Mouse (Mus musculus): ENCODE measurements around the gene Kat5. TPM values are rescaled to one million over a fixed set of nuclear protein-coding genes. Genes with fewer than 3 reads are reported as not detected.

Gene Kat5
- total and polyA plus RNA-seq, 2 experiments from 2014 or later, result 73.9 to 126 TPM

DNA sequence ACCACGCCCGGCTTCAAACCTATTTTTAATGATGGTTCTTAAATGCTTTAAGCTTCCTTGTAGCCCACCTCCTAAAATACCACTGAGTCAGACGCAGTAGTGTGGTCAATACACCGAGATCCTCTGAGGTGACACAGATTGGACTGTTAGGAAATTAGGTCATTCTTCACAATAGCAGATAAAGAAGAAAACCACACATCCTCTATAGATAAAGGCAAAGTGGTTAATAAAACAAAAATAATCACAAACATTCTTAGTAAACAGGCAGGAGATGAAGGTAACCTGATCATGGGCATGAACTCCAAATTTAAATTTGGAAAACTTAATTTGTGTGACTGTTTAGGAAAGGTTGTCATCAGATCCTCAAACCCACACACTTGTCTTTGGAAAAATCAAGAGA is 10.0 kb upstream of the Kat5 start:
- Histone ChIP-seq H3K27ac (ENCODE audit: low read depth, low read length) (no peak overlapping the region), H3K4me3 (ENCODE audit: low read depth, low read length) (no peak overlapping the region), H3K4me1 (ENCODE audit: insufficient read depth, low read length) (no peaks in the 10 kb centered on the region), H3K9ac (replicated peaks; ENCODE audit: low read length, poor library complexity, severe bottlenecking) (no peak overlapping the region), H3K36me3 (ENCODE audit: insufficient read depth, low read length) (no peaks in the 10 kb centered on the region), H3K4me2 (ENCODE audit: low read depth, low read length, poor library complexity, severe bottlenecking) (no peak overlapping the region), H3K27me3 (ENCODE audit: insufficient read depth, low read length) (no peaks in the 10 kb centered on the region), H3K9me3 (ENCODE audit: low read length) (no peaks in the 10 kb centered on the region)
- ATAC-seq (ENCODE audit: low FRiP score), result no peak
- TF ChIP-seq CTCF (IDR thresholded peaks at IDR 0.05), result no peak
- DNase-seq (ENCODE audit: low spot score), result no peak
- 90% methylated on average over 4 of the region's 4 CpGs for WGBS

DNA sequence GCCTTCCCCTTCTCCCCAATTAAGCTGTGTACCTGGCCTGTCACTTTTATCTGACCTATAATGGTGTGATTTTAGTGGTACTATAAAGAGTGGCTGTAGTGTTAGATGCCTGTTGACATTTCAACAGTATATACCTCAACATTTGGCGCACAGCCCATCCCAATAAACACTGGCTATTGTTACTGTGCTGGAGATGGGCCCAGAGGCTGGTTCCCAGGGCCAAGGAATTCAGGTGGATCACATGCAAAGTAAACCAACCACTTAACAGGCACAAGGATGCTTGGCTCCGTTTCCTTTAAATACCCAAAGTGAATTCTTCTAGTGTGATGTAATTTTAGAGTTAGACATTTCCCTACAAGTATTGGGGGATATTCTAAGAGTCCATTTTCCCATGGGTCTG is 4.9 kb upstream of the Kat5 start:
- H3K4me1 ChIP-seq (ENCODE audit: insufficient read depth, low read length), result peaks cover 3% of the 10 kb centered on the region; the same call in 1 of the 2 replicates
- H3K27ac ChIP-seq (ENCODE audit: low read depth, low read length), result no peak overlapping the region
- no peaks in the 10 kb centered on the region for H3K27me3 ChIP-seq (ENCODE audit: insufficient read depth, low read length)
- TF ChIP-seq CTCF (IDR thresholded peaks at IDR 0.05), result no peak
- H3K4me3 ChIP-seq (ENCODE audit: low read depth, low read length), result no peak overlapping the region
- H3K9me3 ChIP-seq (ENCODE audit: low read length), result no peaks in the 10 kb centered on the region
- H3K36me3 ChIP-seq (ENCODE audit: insufficient read depth, low read length), result no peaks in the 10 kb centered on the region
- ATAC-seq (ENCODE audit: low FRiP score) (no peak), DNase-seq (ENCODE audit: low spot score) (no peak)
- 76% methylated on average over 2 of the region's 2 CpGs for WGBS
- no peak overlapping the region for H3K9ac ChIP-seq (replicated peaks; ENCODE audit: low read length, poor library complexity, severe bottlenecking)
- no peak overlapping the region for H3K4me2 ChIP-seq (ENCODE audit: low read depth, low read length, poor library complexity, severe bottlenecking)

DNA sequence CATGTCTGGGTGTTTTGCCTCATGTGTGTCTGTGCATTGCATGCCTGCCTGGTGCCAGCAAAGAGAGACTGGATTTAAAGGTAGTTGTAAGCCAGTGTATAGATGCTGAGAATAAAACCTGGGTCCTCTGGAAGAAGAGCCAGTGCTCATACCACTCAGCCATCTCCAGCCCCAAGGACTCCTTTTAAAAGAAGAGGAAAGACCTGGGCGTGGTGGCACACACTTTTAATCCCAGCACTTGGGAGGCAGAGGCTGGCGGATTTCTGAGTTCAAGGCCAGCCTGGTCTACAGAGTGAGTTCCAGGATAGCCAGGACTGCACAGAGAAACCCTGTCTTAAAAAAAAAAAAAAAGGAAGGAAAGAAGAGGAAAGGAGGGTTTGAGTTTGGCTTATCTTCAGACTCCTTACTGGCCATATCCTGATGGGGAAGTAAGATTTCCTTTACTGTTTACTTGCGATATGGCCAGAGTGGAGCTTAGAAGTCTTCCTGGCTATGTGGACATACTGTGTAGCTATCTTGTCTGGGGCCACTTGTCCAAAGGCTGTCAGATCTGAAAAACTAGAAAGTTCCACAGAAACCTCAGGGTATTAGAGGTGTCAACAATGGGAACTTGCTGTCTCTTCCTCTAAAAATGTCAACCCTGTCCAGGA is 2.9 kb upstream of the Kat5 start:
- H3K4me1 ChIP-seq (ENCODE audit: insufficient read depth, low read length), result peaks cover 14% of the 10 kb centered on the region; the same call in 1 of the 2 replicates
- H3K4me2 ChIP-seq (ENCODE audit: low read depth, low read length, poor library complexity, severe bottlenecking), result no peak overlapping the region
- no peak overlapping the region for H3K9ac ChIP-seq (replicated peaks; ENCODE audit: low read length, poor library complexity, severe bottlenecking)
- DNase-seq (ENCODE audit: low spot score) (no peak), ATAC-seq (ENCODE audit: low FRiP score) (no peak)
- no peaks in the 10 kb centered on the region for H3K9me3 ChIP-seq (ENCODE audit: low read length)
- H3K4me3 ChIP-seq (ENCODE audit: low read depth, low read length), result no peak overlapping the region
- no peak overlapping the region for H3K27ac ChIP-seq (ENCODE audit: low read depth, low read length)
- 78% methylated on average over 3 of the region's 3 CpGs for WGBS
- 0 out of 2 replicates have a peak, but pooled peaks cover 4% of the 10 kb centered on the region for H3K36me3 ChIP-seq (ENCODE audit: insufficient read depth, low read length)
- no peaks in the 10 kb centered on the region for H3K27me3 ChIP-seq (ENCODE audit: insufficient read depth, low read length)
- no peak for TF ChIP-seq CTCF (IDR thresholded peaks at IDR 0.05)

DNA sequence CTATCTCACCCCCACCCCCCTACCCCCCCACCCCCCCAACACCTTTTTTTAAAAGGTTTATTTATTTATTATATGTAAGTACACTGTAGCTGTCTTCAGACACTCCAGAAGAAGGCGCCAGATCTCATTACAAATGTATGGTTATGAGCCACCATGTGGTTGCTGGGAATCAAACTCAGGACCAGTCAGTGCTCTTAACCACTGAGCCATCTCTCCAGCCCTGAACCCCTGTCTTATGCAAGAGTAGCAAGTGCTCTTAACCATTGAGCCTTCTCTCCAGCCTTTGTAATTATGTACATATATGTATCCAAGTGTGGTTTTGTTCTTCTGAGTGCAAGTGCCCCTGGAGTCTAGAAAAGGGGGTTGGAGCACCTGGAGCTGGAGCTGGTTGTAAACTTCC is 1.9 kb upstream of the Kat5 start:
- TF ChIP-seq CTCF (IDR thresholded peaks at IDR 0.05), result no peak
- peaks cover 14% of the 10 kb centered on the region; the same call in 1 of the 2 replicates for H3K4me1 ChIP-seq (ENCODE audit: insufficient read depth, low read length)
- WGBS, result 81% methylated on average over 1 of the region's 1 CpGs
- 0 out of 2 replicates have a peak, but pooled peaks cover 13% of the 10 kb centered on the region for H3K36me3 ChIP-seq (ENCODE audit: insufficient read depth, low read length)
- no peaks in the 10 kb centered on the region for H3K9me3 ChIP-seq (ENCODE audit: low read length)
- H3K27ac ChIP-seq (ENCODE audit: low read depth, low read length), result no peak overlapping the region
- no peak overlapping the region for H3K4me3 ChIP-seq (ENCODE audit: low read depth, low read length)
- ATAC-seq (ENCODE audit: low FRiP score) (no peak), DNase-seq (ENCODE audit: low spot score) (no peak)
- no peak overlapping the region for H3K4me2 ChIP-seq (ENCODE audit: low read depth, low read length, poor library complexity, severe bottlenecking)
- no peak overlapping the region for H3K9ac ChIP-seq (replicated peaks; ENCODE audit: low read length, poor library complexity, severe bottlenecking)
- H3K27me3 ChIP-seq (ENCODE audit: insufficient read depth, low read length), result no peaks in the 10 kb centered on the region

DNA sequence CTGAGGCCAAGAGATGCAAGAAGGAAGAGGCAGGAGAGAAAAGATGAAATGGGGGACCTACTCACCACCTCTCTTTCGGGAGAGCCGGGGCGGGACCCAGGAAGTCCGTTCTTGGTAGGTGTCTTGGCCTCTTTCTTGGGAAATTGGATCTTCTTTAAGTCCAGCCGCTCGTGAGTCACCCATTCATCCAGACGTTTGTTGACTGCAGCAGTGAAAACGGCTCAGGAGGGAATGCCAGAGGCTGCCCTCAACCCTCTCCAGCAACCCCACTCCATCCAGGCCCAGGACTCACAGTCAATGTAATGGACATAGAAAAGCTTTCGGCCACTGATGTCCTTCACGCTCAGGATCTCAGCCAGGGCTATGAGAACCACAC is 878 bp downstream of the Kat5 start:
- H3K9ac ChIP-seq (replicated peaks; ENCODE audit: low read length, poor library complexity, severe bottlenecking), result peak overlapping the region; percentile 84
- DNase-seq (ENCODE audit: low spot score) (no peak), ATAC-seq (ENCODE audit: low FRiP score) (no peak)
- H3K27me3 ChIP-seq (ENCODE audit: insufficient read depth, low read length), result no peaks in the 10 kb centered on the region
- H3K4me1 ChIP-seq (ENCODE audit: insufficient read depth, low read length), result peaks cover 14% of the 10 kb centered on the region; the same call in 1 of the 2 replicates
- 62% methylated on average over 10 of the region's 10 CpGs for WGBS
- H3K4me2 ChIP-seq (ENCODE audit: low read depth, low read length, poor library complexity, severe bottlenecking), result peak overlapping the region; percentile 74
- no peak for TF ChIP-seq CTCF (IDR thresholded peaks at IDR 0.05)
- H3K9me3 ChIP-seq (ENCODE audit: low read length), result no peaks in the 10 kb centered on the region
- H3K27ac ChIP-seq (ENCODE audit: low read depth, low read length), result peak overlapping the region; percentile 98
- peaks cover 41% of the 10 kb centered on the region for H3K36me3 ChIP-seq (ENCODE audit: insufficient read depth, low read length)
- H3K4me3 ChIP-seq (ENCODE audit: low read depth, low read length), result peak overlapping the region; percentile 61

DNA sequence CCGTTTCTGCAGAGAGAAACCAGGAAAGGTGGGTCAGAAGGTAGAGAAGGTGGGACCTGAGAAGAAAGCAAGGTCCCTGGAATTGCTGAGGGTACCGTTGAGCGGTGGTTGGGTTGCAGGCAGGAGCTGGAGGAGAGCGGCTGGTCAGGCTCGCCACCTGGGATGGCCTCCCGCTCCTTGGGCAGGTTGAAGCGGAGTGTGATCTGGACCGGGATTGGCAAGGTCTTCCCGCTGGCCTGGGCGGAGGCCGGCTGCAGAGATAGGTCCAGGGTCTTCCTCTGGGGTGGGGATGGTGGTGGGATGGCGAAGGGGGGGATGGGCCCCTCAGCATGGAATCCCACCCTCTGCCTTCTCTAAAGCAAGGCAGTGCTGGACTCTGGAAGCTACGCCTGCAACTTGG is 1.3 kb downstream of the Kat5 start:
- no peak for ATAC-seq (ENCODE audit: low FRiP score)
- TF ChIP-seq CTCF (IDR thresholded peaks at IDR 0.05), result no peak
- Histone ChIP-seq H3K4me1 (ENCODE audit: insufficient read depth, low read length) (peaks cover 14% of the 10 kb centered on the region; the same call in 1 of the 2 replicates), H3K9ac (replicated peaks; ENCODE audit: low read length, poor library complexity, severe bottlenecking) (peak overlapping the region; percentile 84), H3K36me3 (ENCODE audit: insufficient read depth, low read length) (peaks cover 45% of the 10 kb centered on the region), H3K27ac (ENCODE audit: low read depth, low read length) (peak overlapping the region; percentile 98; the same call in 1 of the 2 replicates), H3K9me3 (ENCODE audit: low read length) (no peaks in the 10 kb centered on the region), H3K4me3 (ENCODE audit: low read depth, low read length) (peak overlapping the region; percentile 61; the same call in 1 of the 2 replicates), H3K27me3 (ENCODE audit: insufficient read depth, low read length) (no peaks in the 10 kb centered on the region), H3K4me2 (ENCODE audit: low read depth, low read length, poor library complexity, severe bottlenecking) (peak overlapping the region; percentile 74)
- WGBS, result 95% methylated on average over 13 of the region's 13 CpGs
- DNase-seq (ENCODE audit: low spot score), result no peak

All from midbrain, postnatal 0 days (tissue).